Mouse (Mus musculus) forebrain, embryonic 12.5 days (tissue): Measurements from ENCODE around the gene Dpf3. TPM values are rescaled to one million over a fixed set of nuclear protein-coding genes. Genes with fewer than 3 reads are reported as not detected.
A peak's percentile ranks its signal among the peaks of the same experiment; 100 is the strongest.

Source experiments
- ATAC-seq: fragments of 200-750 bp; cut with Nextera tagmentation; 2 replicates; pipeline ENCODE4 v1.8.0; 2017; ENCODE audit warnings: moderate TSS enrichment; ENCODE audit not compliant: low FRiP score
- H3K27ac ChIP-seq: fragments of 300-500 bp; sonication (generic); 2 replicates; pipeline ENCODE4 v1.5.1; 2016; ENCODE audit warnings: mild to moderate bottlenecking
- H3K27me3 ChIP-seq: fragments of 300-500 bp; sonication (generic); 2 replicates; pipeline ENCODE4 v1.6.1; 2016; ENCODE audit warnings: mild to moderate bottlenecking
- H3K36me3 ChIP-seq: fragments of 300-500 bp; sonication (generic); replicated peaks from 2 replicates; pipeline ENCODE4 v1.6.1; 2016; ENCODE audit warnings: mild to moderate bottlenecking
- H3K4me1 ChIP-seq: fragments of 300-500 bp; sonication (generic); 2 replicates; pipeline ENCODE4 v1.6.1; 2016
- H3K4me2 ChIP-seq: fragments of 300-500 bp; sonication (generic); 2 replicates; pipeline ENCODE4 v1.6.1; 2016; ENCODE audit warnings: mild to moderate bottlenecking, moderate library complexity
- H3K4me3 ChIP-seq: fragments of 300-500 bp; sonication (generic); replicated peaks from 2 replicates; pipeline ENCODE4 v1.5.1; 2016; ENCODE audit warnings: mild to moderate bottlenecking
- H3K9ac ChIP-seq: fragments of 300-500 bp; sonication (generic); 2 replicates; pipeline ENCODE4 v1.6.1; 2016; ENCODE audit warnings: mild to moderate bottlenecking
- H3K9me3 ChIP-seq: fragments of 300-500 bp; sonication (generic); 2 replicates; pipeline ENCODE4 v1.6.1; 2016
- WGBS: fragments of 180-500 bp; shearing (Covaris S2); methylation state at CpG from one replicate; pipeline ENCODE4 v1.1.7; 2016; 5-methylcytosine and 5-hydroxymethylcytosine counted together
- polyA plus RNA-seq: library from polyadenylated mRNA; unstranded; fragments of >200 nt; fragmentation: Nextera tagmentation; extraction: Ambion mirVana; gene quantifications from 2 replicates; pipeline ENCODE4 v1.2.1, GENCODE M21; 2016

Gene Dpf3
- polyA plus RNA-seq, 1 experiment from 2014 or later = 7.7 TPM

DNA sequence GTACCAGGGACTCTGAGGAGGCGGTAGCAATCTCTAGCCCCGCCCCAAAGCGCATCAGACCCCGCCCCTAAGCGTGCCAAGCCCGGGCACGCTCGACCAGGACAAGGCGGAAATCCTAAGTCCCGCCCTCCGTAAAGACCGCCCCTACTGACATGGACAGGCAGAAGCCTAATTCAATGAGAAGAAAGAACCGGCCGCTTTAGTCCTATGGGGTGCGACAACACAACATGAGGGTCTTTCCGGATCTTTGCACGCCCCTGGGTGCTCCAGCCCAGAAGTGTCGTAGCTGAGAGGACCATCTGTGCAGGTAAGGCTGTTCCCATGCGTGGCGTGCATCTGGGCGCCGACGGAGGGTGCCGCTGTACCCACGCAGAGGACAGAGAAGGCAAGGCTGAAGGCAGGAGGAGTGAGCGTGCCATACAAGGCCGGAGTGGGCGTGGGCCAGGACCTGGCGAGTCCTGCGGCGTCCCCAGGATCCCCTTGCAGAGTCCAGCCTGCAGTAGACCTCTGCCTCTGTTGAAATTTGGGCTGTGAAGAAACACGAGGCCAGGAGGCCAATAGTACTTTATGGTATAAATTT lies 32.9 kb upstream of the Dpf3 start, which contains the start of gene Dcaf4:
Gene Dcaf4, plus strand, starts transcription at position 156 of the 580 bp plus-strand sequence.
- peak; percentile 98 for ATAC-seq
- no peaks in the 10 kb centered on the region for H3K27me3 ChIP-seq
- H3K36me3 ChIP-seq = no peaks in the 10 kb centered on the region
- peak within 1 kb of the TSS; percentile 57 for H3K4me3 ChIP-seq
- H3K27ac ChIP-seq = peak within 1 kb of the TSS; percentile 38; the same call in 1 of the 2 replicates
- peaks cover 15% of the 10 kb centered on the region for H3K4me1 ChIP-seq
- H3K9ac ChIP-seq = peak within 1 kb of the TSS; percentile 61
- H3K4me2 ChIP-seq = peak within 1 kb of the TSS; percentile 74
- under 1% methylated on average over 32 of the region's 32 CpGs for WGBS
- no peaks in the 10 kb centered on the region for H3K9me3 ChIP-seq

DNA sequence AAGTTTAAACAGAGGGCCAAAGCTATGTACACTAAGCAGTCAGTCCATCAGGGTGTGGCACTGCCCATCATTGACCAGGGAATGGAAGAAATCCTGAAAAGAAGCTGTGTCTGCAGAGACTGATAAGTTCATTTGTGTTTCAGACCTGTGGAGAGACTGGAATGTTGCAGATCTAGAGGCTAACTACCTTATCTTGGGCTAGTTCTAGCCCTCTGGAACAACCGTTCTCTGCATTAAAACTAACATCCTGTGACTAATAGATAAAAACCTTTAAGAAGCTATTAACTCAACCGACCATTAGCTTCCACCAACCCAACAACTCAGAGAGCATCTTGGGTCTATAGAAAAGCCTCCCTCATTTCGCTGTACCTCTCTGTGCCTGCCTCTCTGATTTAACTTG lies 30.1 kb upstream of the Dpf3 start:
- H3K4me3 ChIP-seq = no peak overlapping the region
- H3K4me1 ChIP-seq = peaks cover 27% of the 10 kb centered on the region
- no peak overlapping the region for H3K9ac ChIP-seq
- no peak overlapping the region for H3K4me2 ChIP-seq
- no peaks in the 10 kb centered on the region for H3K36me3 ChIP-seq
- no peaks in the 10 kb centered on the region for H3K9me3 ChIP-seq
- H3K27ac ChIP-seq = no peak overlapping the region
- 92% methylated on average over 3 of the region's 3 CpGs for WGBS
- ATAC-seq = no peak
- H3K27me3 ChIP-seq = no peaks in the 10 kb centered on the region

GRCm38 (mm10) chr12:83514216-83514615 lies 26.7 kb upstream of the Dpf3 start:
- WGBS = 43% methylated on average over 4 of the region's 4 CpGs
- H3K4me3 ChIP-seq = no peak overlapping the region
- peak overlapping the region; percentile 9; the same call in 1 of the 2 replicates for H3K27ac ChIP-seq
- H3K4me2 ChIP-seq = no peak overlapping the region
- H3K9ac ChIP-seq = no peak overlapping the region
- H3K36me3 ChIP-seq = no peaks in the 10 kb centered on the region
- H3K9me3 ChIP-seq = no peaks in the 10 kb centered on the region
- ATAC-seq = no peak; the same call in 1 of the 2 replicates
- H3K4me1 ChIP-seq = peaks cover 14% of the 10 kb centered on the region
- H3K27me3 ChIP-seq = no peaks in the 10 kb centered on the region

DNA sequence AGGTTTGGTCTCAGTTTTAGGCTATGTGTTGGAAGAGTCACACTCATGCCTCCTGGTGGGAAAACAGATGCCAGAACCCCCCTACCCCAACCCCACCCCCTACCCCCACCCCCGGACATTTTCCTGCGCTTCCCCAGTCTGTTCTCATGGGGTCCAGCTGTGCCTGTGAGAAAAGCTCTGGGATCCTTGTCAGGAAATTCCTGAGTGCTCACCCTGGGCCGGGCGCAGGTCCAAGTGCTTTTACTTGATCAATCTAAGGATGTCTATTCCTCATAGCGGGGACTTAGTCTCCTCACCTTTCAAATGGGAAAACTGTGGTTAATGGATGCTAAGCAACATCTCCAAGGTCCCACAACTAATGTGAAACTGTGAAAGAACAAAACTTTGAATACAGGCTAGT lies 25.7 kb upstream of the Dpf3 start:
- H3K36me3 ChIP-seq = no peaks in the 10 kb centered on the region
- 30% methylated on average over 5 of the region's 5 CpGs for WGBS
- H3K4me3 ChIP-seq = no peak overlapping the region
- H3K4me1 ChIP-seq = peaks cover 14% of the 10 kb centered on the region
- peak overlapping the region; percentile 67 for H3K27ac ChIP-seq
- no peak overlapping the region for H3K4me2 ChIP-seq
- no peak overlapping the region for H3K9ac ChIP-seq
- no peaks in the 10 kb centered on the region for H3K27me3 ChIP-seq
- ATAC-seq = peak; percentile 58; the same call in 1 of the 2 replicates
- no peaks in the 10 kb centered on the region for H3K9me3 ChIP-seq

- Histone ChIP-seq H3K4me3 (no peak overlapping the region), H3K4me1 (peaks cover 14% of the 10 kb centered on the region), H3K36me3 (no peaks in the 10 kb centered on the region), H3K9ac (no peak overlapping the region), H3K9me3 (no peaks in the 10 kb centered on the region), H3K27me3 (no peaks in the 10 kb centered on the region), H3K27ac (peak overlapping the region; percentile 67), H3K4me2 (no peak overlapping the region)
- peak; percentile 72; the same call in 1 of the 2 replicates for ATAC-seq
- 33% methylated on average over 4 of the region's 4 CpGs for WGBS
Measured at GRCm38 (mm10) chr12:83512783-83513182, 25.3 kb upstream of the Dpf3 start.

DNA sequence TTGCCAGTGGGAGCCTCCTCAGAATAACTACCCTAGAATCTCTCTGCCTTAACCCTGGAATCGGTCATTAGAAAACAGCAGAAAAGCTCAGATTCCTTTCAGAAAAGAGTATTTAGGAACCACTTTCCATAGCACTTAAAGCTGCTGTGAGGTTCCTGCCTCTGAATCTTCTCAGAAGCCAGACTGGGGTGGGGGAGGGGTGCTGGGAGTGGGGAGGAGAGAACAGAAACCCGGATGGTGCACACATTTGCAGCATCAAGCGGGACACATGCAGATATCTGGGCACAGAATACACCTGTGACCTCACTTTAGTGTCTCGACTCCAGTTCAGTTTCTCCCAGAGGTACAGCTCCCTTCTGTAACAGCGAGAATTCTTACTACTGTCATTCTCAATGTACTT lies 23.1 kb upstream of the Dpf3 start:
- Histone ChIP-seq H3K36me3 (no peaks in the 10 kb centered on the region), H3K4me2 (no peak overlapping the region), H3K4me1 (peaks cover 14% of the 10 kb centered on the region), H3K9me3 (no peaks in the 10 kb centered on the region), H3K4me3 (no peak overlapping the region), H3K27ac (no peak overlapping the region), H3K9ac (no peak overlapping the region), H3K27me3 (no peaks in the 10 kb centered on the region)
- 83% methylated on average over 5 of the region's 5 CpGs for WGBS
- ATAC-seq = no peak

DNA sequence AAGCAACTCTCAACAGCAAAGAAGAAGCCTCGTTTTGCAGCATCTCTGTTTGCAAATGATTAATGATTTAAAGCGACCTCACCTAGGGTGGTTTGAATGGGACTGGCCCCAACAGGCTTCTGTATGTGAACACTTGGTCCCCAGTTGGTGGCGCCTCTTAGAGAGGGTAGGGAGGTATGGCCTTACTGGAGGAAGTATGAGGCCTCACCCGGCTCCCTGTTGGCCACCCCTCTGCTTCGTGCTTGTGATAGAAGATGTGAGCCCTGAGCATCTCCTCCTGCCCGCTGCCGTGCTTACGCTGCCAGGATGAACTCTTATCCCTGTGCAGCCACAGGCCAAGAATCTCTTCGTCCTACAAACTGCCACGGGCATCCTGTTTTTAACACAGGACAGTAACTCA lies 19.0 kb upstream of the Dpf3 start:
- Histone ChIP-seq H3K36me3 (no peaks in the 10 kb centered on the region), H3K27me3 (0 out of 2 replicates have a peak, but pooled peaks cover 3% of the 10 kb centered on the region), H3K4me2 (no peak overlapping the region), H3K27ac (no peak overlapping the region), H3K4me1 (no peaks in the 10 kb centered on the region), H3K9me3 (no peaks in the 10 kb centered on the region), H3K4me3 (no peak overlapping the region), H3K9ac (no peak overlapping the region)
- WGBS = 82% methylated on average over 10 of the region's 10 CpGs
- ATAC-seq = no peak

DNA sequence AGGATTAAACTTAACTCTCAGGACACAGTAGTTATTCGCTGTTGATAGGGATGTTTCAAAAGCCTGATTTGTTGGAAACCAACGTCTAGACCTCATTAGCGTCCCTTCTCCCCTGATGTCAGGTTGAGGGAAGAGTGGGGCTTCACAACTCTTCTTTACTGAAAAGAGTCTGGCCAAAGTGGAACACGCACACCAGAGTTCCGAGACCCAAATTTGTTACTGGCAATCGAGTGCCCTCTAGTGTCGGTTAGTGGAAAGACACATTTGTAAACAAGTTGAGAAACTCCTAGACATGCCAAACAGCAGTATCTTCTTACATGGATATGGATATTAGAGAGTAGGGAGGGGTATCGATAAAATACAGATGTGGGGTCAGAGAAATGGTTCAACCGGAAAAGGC lies 14.7 kb upstream of the Dpf3 start:
- peak; percentile 30; the same call in 1 of the 2 replicates for ATAC-seq
- WGBS = 8% methylated on average over 9 of the region's 9 CpGs

DNA sequence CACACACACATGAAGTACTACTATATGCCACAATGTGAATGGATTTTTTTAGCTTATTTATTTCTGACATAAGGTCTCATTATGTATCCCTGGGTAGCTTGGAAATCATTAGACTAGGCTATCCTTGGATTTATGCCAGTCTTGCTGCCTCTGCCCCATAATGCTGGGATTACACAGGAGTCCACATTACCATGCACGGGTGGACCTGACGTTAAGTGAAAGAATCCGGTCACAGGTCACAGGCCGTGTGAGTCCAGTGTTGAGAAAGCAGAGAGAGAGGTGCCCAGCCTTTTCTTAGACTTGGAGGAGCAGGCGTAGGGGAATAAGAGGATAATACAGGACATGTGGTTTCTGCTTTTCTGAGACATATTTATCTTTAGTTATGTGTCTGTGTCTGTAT lies 11.7 kb upstream of the Dpf3 start:
- no peak for ATAC-seq
- Histone ChIP-seq H3K27me3 (0 out of 2 replicates have a peak, but pooled peaks cover 5% of the 10 kb centered on the region), H3K27ac (no peak overlapping the region), H3K4me1 (no peaks in the 10 kb centered on the region), H3K9ac (no peak overlapping the region), H3K4me3 (no peak overlapping the region), H3K9me3 (no peaks in the 10 kb centered on the region), H3K4me2 (no peak overlapping the region), H3K36me3 (no peaks in the 10 kb centered on the region)
- WGBS = 78% methylated on average over 5 of the region's 5 CpGs

More for the DNA sequence above, 14.7 kb upstream of the Dpf3 start:
- H3K4me2 ChIP-seq = no peak overlapping the region
- H3K36me3 ChIP-seq = no peaks in the 10 kb centered on the region
- H3K27ac ChIP-seq = no peak overlapping the region
- no peaks in the 10 kb centered on the region for H3K9me3 ChIP-seq
- H3K27me3 ChIP-seq = 0 out of 2 replicates have a peak, but pooled peaks cover 5% of the 10 kb centered on the region
- no peak overlapping the region for H3K4me3 ChIP-seq
- H3K9ac ChIP-seq = no peak overlapping the region
- H3K4me1 ChIP-seq = no peaks in the 10 kb centered on the region

DNA sequence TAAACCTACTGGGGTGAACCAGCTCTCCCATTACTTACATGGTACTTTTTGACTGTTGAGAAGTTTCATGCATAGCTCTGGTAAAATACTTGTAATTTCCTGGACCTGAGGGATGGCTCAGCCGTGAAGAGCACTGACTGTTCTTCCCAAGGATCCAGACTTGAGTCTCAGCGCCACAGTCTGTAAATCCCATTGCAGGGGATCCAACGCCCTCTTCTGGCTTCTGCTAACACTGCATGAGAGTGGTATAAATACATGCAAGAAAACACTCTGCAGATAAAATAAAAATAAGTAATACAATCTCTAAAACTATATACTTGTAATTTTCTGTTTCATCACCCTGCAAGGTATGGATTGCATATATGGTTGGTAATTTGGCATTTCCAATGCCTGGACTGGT lies 10.4 kb upstream of the Dpf3 start:
- H3K9me3 ChIP-seq = no peaks in the 10 kb centered on the region
- H3K36me3 ChIP-seq = no peaks in the 10 kb centered on the region
- H3K9ac ChIP-seq = no peak overlapping the region
- no peak overlapping the region for H3K4me2 ChIP-seq
- H3K27me3 ChIP-seq = 0 out of 2 replicates have a peak, but pooled peaks cover 5% of the 10 kb centered on the region
- 80% methylated on average over 3 of the region's 3 CpGs for WGBS
- H3K27ac ChIP-seq = no peak overlapping the region
- no peak for ATAC-seq
- no peak overlapping the region for H3K4me3 ChIP-seq
- no peaks in the 10 kb centered on the region for H3K4me1 ChIP-seq

DNA sequence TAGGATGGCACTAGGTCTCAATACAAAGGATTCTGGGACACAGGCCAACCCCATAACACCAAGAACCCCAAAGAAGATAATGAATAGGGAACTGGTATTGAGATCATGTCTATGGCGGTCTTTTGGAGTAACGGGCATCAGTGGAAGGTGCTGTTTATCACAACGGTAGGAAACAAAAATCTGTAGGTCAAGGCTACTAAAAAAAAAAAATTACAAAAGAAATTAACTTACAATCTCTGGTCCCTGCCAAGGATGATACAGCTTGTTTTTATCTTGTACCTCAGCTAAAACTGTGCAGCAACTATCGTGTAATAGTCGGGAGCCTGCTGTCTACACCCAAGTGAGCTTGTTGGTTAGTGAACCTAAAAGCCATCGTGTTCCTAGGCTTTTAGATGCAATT lies 9.2 kb upstream of the Dpf3 start:
- Histone ChIP-seq H3K4me3 (no peak overlapping the region), H3K36me3 (no peaks in the 10 kb centered on the region), H3K4me1 (no peaks in the 10 kb centered on the region), H3K9me3 (no peaks in the 10 kb centered on the region), H3K9ac (no peak overlapping the region), H3K27ac (no peak overlapping the region), H3K27me3 (0 out of 2 replicates have a peak, but pooled peaks cover 4% of the 10 kb centered on the region), H3K4me2 (no peak overlapping the region)
- no peak for ATAC-seq
- WGBS = 84% methylated on average over 6 of the region's 6 CpGs

DNA sequence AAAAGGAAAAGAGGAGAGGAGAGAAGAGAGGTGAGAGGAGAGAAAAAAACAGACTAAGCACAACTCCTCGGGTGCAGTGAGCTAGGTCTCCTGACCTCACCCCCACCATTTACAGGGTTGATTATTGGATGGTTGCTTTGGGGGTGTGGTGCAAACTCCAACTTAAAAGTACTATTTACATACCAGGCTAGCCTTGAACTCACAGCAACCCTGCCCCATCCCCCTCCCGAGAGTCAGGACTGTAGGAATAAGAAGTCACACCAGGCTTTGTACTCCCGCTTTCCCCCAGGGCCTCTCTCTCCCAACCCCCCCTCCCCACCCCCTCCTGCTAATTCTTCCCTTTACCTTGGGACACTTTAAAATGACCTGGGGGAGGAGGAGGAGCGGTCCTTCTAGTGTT lies 8.8 kb upstream of the Dpf3 start:
- Histone ChIP-seq H3K4me3 (no peak overlapping the region), H3K27me3 (0 out of 2 replicates have a peak, but pooled peaks cover under 1% of the 10 kb centered on the region), H3K9me3 (peaks cover 3% of the 10 kb centered on the region), H3K27ac (no peak overlapping the region), H3K4me1 (no peaks in the 10 kb centered on the region), H3K4me2 (no peak overlapping the region), H3K36me3 (no peaks in the 10 kb centered on the region), H3K9ac (no peak overlapping the region)
- 74% methylated on average over 4 of the region's 4 CpGs for WGBS
- no peak for ATAC-seq

DNA sequence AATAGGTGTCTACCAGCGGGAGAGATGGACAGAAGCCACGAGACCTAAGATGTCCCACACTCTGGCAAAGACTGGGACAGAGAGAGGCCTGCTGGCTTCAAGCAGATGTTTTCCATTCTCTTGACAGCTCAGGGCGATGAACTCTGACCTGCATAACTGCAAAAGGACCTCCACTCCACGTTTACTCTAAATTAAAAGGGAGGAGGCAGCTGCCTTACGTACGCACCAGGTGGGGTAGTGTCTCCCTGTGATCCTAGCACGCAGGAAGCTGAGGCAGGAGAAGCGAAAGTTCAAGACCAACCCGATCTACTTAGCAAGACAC lies 8.4 kb upstream of the Dpf3 start:
- ATAC-seq = no peak
- 77% methylated on average over 9 of the region's 9 CpGs for WGBS
- Histone ChIP-seq H3K4me3 (no peak overlapping the region), H3K27ac (no peak overlapping the region), H3K4me1 (no peaks in the 10 kb centered on the region), H3K9ac (no peak overlapping the region), H3K36me3 (no peaks in the 10 kb centered on the region), H3K9me3 (peaks cover 6% of the 10 kb centered on the region), H3K27me3 (no peaks in the 10 kb centered on the region), H3K4me2 (no peak overlapping the region)
